Mouse (Mus musculus) C2C12 (cell line): ENCODE measurements at regions not wholly inside any gene's neighbourhood (a gene's known extent, or its start where the extent isn't known, plus 50 kb on each side); places are given as distances from the start of the nearest gene placed in this dataset.

Experiments
- CEBPB ChIP-seq: IDR thresholded peaks from one replicate; pipeline ENCODE4 v1.6.1; 2011; ENCODE audit warnings: low read depth, mild to moderate bottlenecking, control low read depth, moderate library complexity
- CTCF ChIP-seq: IDR thresholded peaks from one replicate; pipeline ENCODE4 v1.5.1; 2011; ENCODE audit not compliant: control insufficient read depth, insufficient read depth, insufficient read length
- FOSL1 ChIP-seq: IDR thresholded peaks from one replicate; pipeline ENCODE4 v1.8.0; 2011; ENCODE audit warnings: mild to moderate bottlenecking, low read length; ENCODE audit not compliant: poor library complexity, insufficient read depth, severe bottlenecking
- USF1 ChIP-seq: IDR thresholded peaks from one replicate; pipeline ENCODE4 v1.6.1; 2011; ENCODE audit warnings: low read depth, mild to moderate bottlenecking, control low read depth, moderate library complexity

DNA sequence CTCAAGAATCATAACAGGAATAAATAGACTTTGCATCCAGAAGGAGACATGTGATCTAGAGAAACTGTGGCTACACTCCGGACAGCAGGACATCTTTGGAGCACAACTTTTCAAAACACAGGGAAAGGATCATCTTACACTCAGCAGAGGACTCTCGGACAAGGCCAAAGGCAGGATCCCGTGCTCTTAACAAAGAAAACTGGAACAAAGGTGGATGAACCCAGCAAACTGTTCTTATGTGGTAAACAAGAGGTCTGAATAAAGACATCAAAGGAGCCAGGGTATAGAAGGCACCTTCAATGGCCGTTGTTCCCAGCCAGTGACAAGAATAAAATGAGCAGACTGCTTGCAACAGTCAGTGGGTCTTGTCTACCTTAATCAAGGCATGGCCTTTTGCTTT is 160.3 kb downstream of the Tex36 start:
- no peak for TF ChIP-seq CTCF
- no peak for TF ChIP-seq USF1
- TF ChIP-seq FOSL1 = no peak
- TF ChIP-seq CEBPB = no peak
